Mouse (Mus musculus) gastrocnemius, postnatal 25 days (tissue): ENCODE measurements around the gene Slc29a2. TPM values are rescaled to one million over a fixed set of nuclear protein-coding genes. Genes with fewer than 3 reads are reported as not detected.

ENCODE experiments used
- DNase-seq: peaks from one replicate; pipeline ENCODE4 v3.0.0; 2022
- total RNA-seq, 2 experiments: library from RNA; stranded (reverse); gene quantifications; 1 replicate in 1 of 2; 2 replicates in 1 of 2; pipeline ENCODE4 v1.2.3; 2021

Gene Slc29a2
- total RNA-seq, 2 experiments from 2014 or later, result 7.9 to 11.6 TPM

GRCm38 (mm10) chr19:5058801-5059771, 35.4 kb downstream of the Slc29a2 start:
- no peak for DNase-seq

DNA sequence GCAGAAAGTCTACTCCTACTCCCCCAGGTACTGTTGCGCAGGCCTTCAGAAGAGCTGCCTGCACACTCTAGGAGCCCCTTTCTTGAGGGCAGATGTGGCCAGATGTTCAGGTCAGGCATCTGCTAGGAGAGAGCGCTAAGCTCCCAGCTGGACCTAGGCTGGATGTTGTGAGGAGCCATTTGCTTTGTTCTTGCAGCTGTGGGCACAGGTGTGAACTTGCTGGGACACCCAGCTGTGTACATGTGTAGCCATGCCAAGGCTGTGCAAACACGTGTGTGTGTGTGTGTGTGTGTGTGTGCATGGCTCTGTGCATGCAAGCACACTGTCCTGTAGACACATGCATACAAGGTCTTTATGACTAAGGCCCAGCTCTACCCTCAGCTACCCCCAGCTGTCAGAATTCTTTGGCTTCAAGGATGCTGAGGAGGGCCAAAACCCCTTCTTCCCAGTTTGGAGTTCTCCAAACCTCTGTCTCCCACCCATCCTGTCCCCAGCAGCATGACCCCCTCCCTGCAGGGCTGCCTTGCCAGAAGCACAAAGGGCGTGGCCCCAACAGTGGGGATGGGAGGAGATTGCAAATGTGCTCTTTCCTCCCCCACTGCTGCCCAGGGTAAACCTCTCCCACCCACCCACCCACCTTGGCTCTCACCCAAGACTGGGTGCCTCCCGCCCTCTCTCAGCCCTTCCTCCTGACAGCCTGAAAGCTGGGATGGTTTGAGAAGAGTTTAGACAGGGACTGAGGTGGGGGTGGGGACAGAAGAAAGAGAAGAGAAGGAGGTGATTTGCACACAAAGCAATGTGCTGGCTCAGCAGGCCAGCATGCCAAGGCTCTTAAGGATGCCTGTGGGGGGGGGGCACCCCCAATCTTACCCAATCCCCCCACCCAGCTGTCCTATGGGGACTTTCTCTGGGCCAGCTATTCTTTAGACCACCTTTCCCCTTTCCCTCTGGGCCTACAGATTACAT, 37.0 kb downstream of the Slc29a2 start:
- peak; percentile 61 for DNase-seq

GRCm38 (mm10) chr19:5062041-5062440, 38.4 kb downstream of the Slc29a2 start:
- DNase-seq, result no peak

DNA sequence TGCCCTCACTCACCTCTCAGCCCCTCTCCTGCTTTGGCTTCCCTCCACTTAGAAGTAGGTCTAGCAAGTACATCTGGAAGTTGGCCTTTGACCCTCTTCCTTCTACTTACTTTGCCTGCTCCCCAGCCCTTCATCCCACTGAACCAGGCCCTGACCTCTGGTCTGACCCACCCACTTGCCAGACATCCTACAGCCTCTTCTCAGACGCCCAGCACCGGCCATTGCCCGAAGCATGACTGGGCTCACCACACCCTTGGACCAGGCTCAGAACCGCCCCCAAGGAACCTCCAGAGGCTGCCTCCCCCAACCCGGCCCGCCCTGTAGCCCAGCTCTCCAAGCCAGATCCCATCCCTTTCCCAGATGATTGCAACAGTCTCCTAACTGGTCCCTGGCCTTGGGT, 38.8 kb downstream of the Slc29a2 start:
- peak; percentile 79 for DNase-seq

GRCm38 (mm10) chr19:5065104-5065503, 41.4 kb downstream of the Slc29a2 start:
- DNase-seq, result peak; percentile 62

DNA sequence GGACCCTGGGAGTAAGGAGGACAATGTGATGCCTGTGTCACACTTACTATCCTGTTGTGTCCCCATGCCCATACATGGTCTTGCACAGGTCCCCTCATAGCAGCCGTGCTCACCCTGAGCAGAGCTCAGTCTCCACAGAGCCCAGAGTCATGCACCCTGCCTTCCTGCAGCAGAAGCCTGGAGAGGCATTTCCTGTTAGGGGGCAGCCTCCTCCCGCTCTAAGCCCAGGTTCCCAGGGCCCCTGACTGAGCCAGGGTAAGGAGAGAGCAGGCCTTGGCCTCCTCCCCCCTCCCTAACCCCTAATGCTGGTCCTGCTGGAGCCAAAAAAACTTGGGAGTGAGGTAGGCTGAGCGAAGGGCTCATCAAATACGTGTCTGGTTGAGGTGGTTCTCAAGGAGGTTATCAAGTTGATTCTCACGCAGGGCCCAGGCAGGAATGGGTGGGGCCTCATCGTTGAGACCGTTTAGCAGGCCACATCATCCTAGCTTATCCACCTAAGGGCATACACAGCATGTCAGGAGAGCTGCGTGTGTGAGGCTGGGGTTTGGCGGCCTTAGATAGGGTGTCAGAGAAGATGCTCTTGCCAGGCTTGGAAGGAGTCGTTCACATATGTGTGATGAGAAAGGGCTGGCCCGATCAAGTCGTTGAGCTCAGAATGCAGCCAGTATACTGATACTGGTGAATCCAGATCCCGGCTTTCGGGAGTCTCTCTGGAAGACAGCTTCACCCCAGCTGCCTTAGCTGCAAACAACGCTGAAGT, 43.6 kb downstream of the Slc29a2 start:
- no peak for DNase-seq

GRCm38 (mm10) chr19:5067867-5068569, 44.4 kb downstream of the Slc29a2 start, which contains the start of gene Cd248:
Cd248 (plus strand) TSS chr19:5068078.
- DNase-seq, result peak; percentile 88

DNA sequence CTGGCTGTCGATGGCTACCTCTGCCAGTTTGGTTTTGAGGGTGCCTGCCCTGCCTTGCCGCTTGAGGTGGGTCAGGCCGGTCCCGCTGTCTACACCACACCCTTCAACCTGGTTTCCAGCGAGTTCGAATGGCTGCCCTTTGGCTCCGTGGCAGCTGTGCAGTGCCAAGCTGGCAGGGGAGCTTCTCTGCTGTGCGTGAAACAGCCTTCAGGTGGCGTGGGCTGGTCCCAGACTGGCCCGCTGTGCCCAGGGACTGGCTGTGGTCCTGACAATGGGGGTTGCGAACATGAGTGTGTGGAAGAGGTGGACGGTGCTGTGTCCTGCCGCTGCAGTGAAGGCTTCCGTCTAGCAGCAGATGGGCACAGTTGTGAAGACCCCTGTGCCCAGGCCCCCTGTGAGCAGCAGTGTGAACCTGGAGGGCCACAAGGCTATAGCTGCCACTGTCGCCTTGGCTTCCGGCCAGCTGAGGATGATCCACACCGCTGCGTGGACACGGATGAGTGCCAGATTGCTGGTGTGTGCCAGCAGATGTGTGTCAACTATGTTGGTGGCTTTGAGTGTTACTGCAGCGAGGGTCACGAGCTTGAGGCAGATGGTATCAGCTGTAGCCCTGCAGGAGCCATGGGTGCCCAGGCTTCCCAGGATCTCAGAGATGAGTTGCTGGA, 45.0 kb downstream of the Slc29a2 start:
- DNase-seq, result no peak

GRCm38 (mm10) chr19:5069486-5069885, 45.8 kb downstream of the Slc29a2 start:
- no peak for DNase-seq

DNA sequence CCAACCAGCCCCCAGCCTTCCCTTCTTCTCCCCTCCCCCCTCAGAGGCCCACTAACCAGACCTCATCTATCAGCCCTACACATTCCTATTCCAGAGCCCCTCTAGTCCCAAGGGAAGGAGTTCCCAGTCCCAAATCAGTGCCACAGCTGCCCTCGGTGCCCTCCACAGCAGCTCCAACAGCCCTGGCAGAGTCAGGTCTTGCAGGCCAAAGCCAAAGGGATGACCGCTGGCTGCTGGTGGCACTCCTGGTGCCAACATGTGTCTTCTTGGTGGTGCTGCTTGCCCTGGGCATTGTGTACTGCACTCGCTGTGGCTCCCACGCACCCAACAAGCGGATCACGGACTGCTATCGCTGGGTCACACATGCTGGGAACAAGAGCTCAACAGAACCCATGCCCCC, 46.3 kb downstream of the Slc29a2 start:
- DNase-seq, result no peak

DNA sequence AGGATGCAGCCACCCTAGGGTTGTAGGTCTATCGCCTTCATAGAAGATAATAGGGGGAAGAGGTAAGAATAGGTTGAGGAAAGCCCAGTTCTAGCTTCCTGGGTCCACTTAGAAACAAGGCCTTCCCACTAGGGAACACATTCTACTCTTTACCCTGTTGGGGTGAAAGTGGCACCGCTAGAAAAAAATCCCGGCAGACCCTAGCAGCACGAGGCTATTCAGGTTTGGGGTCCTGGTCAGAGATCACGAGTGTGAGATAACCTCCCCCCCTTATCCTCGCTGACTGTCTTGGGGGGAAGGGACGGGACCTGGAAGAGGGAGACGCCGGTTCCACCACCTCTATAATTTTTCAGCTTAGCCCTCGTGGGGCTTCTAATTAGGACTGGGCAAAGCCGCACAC, 47.4 kb downstream of the Slc29a2 start:
- no peak for DNase-seq

DNA sequence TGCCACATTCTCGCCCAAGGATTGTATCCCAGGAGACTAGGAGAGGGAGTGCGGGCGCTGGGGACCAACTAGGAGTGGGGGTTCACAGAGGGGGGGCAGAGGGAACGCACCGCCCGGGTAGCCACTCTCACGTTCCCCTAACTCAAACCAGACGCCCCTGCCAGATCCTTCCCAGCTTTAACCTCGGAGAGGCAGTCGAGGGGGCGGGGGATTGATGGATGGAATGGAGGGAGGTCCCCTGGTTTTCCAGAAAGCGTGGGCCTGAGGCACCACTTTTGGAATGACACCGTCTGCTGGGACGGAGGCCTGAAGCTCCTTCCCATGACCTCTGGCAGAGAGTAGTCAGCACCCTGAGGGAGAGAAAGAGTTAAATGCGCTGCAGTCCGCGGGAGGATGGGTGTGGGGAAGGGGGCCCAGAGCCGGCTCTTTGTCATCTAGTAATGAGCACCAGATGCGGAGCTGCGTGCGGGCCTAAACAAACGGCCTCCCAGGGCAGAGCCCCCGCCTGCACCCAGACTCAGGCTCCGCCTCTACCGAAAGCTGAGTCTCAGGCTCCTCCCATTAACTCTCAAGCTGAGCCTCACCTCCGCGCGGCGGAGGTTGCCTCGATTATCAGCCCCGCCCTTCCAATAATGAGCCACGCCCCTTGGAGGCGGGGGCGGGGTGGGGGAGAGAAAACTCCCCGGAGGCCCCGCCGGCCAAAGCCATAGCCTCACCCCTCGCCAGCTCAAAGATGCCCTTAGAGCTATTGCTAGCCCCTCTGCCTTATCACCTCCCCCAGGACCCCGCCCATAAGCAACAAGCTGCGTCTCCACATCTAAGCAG, 48.1 kb downstream of the Slc29a2 start:
- peak; percentile 82 for DNase-seq

DNA sequence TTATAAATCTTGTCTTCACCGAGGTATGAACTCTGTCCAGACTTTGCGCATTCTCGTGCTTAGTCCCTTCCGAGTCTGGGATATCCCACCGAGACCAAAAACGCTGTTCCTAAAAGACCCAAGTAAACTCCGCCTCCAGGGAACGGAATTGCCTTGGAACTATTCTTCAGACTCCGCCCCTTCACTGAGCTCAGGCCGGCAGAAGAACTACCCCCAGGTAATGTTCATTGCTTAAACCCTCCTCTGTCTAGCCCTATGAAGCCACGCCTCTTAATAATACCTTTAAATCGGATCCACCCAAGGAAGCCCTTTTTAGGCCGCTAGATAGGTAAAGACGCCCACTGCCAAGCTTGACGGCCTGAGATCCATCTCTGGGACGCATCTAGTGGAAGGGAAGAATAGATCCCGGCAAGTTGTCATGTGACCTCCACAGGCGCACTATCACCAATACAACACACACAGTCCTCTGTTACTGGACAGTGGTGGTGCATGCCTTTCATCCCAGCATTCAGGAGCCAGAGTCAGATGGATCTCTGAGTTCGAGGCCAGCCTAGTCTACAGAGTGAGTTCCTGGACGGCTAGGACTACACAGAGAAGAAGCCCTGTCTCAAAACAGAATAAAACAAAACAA, 48.8 kb downstream of the Slc29a2 start:
- no peak for DNase-seq

DNA sequence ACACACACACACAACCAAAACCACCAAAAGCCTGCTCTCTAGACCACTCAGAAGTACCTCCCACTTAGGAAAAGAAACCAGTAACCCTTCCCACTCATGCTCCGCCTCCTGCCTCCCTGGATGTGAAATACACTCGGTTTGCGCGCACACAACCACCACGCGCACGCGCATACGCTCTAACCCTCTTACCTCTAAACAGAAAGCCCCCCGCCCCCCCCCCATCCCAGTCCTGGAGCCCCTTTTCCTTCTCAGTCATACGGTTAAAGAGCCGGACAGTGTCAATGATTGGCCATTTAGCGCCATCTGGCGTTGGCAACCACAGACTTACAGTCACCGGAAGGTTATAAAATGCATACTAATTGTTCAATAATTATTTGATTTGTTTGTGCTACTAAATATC, 49.4 kb downstream of the Slc29a2 start:
- no peak for DNase-seq

DNA sequence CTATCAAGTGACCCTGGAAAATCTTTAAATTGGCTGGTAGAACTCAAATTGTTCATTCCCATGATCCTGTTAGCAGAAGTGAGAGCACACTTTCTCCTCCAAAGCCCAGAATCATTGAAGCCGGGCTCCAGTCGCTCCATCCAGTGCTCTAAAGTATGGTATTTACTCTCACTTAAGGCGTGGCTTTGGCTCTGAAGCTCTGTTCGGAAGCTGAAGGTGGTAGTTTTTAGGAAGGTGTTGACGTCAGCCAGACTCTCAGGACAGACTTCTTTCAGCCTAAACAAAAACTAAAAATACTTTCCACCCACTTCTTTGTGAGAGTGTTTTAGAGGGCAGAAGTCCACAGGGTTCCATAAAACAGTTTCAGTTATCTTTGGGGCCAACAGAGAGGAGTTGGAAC, 49.9 kb downstream of the Slc29a2 start:
- DNase-seq, result no peak

DNA sequence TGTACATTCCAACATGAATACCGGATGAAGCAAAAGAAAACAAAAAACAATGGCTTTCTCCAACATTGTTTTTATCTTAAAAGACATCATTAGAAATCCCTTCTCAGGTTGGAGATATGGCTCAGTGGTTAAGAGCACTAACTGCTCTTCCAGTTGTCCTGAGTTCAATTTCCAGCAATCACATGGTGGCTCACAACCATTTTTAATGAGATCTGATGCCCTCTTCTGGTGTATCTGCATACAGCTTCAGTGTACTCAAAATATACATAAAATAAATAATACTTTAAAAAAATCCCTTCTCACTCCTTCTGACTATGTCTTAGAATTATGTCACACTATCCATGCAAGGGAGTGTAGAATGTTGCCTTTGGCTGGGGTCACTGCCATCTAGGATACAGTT, 55.6 kb downstream of the Slc29a2 start:
- no peak for DNase-seq
